Mouse (Mus musculus) MEL-GATA-1-ER (cell line): ENCODE results near the gene Wnk4.

Experiments used
- DNase-seq: peaks from one replicate; pipeline ENCODE4 v3.0.0-alpha.2; 2012; ENCODE audit warnings: low read depth; ENCODE audit errors: extremely low read depth

Gene Wnk4

DNA sequence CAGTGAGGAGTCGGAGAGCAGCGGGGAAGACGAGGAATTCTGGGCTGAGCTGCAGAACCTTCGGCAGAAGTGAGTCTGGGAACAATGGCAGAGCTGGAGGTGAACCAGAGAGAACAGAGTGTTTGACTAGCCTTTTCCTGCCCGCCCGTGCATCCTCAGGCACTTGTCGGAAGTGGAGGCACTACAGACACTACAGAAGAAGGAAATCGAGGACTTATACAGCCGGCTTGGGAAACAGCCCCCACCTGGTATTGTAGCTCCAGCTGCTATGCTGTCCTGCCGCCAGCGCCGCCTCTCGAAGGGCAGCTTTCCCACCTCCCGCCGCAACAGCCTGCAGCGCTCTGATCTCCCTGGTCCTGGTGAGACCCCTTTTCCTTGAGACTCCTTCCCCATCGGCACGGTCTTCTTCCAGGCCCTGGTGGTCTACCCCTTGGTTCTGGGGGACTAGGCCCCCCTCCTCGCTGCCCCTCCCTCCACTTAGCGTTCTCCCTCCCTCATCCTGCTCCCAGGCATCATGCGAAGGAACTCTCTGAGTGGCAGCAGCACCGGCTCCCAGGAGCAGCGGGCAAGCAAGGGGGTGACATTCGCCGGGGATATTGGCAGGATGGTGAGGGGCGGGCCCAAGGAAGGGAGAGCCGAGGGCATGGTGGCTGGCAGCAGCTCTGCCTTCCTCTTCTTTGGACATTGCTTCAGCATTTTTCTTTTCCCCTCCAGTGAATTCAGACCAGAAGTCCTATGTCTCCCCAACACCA is 16.1 kb downstream of the Wnk4 start:
- DNase-seq, result no peak

DNA sequence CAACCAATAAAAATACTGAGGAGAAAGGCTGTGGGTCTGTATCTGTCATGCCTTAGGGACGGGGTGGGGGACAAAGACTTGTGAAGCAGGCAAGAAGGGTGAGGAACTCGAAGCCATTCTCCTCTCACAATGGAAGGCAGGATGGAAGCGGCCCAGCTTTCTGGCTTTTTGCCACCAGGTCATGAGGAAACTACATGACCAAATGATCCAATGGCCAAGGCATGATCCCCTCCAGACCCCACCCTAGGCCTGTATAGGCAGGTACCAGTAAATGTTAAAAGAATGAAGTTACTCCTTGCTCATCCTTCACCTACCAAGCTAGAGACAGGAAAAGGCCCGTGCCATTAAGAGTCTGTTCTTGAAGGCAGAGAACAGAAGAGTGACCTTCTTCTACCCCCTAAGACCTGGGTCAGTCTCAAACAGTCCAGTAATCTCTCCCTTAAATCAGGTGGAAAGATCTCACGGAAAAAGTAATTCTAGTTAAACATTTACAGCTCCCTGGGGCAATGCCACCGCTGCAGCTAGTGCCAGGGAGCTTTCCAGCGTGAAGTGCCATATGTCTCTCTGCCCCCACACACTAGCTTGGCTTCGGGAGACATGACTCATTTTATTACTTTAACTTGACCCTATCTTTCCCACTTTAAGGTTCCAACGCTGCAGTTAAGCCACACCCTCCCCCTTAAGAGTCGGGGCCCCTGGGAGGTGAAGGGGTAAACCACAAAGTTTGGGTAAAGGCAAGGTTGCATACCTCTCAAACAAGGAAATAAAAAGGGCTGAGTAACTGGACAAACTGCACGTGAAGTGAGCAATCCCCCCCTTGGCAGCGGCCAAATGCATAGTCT is 17.2 kb downstream of the Wnk4 start:
- peak; percentile 27 for DNase-seq

DNA sequence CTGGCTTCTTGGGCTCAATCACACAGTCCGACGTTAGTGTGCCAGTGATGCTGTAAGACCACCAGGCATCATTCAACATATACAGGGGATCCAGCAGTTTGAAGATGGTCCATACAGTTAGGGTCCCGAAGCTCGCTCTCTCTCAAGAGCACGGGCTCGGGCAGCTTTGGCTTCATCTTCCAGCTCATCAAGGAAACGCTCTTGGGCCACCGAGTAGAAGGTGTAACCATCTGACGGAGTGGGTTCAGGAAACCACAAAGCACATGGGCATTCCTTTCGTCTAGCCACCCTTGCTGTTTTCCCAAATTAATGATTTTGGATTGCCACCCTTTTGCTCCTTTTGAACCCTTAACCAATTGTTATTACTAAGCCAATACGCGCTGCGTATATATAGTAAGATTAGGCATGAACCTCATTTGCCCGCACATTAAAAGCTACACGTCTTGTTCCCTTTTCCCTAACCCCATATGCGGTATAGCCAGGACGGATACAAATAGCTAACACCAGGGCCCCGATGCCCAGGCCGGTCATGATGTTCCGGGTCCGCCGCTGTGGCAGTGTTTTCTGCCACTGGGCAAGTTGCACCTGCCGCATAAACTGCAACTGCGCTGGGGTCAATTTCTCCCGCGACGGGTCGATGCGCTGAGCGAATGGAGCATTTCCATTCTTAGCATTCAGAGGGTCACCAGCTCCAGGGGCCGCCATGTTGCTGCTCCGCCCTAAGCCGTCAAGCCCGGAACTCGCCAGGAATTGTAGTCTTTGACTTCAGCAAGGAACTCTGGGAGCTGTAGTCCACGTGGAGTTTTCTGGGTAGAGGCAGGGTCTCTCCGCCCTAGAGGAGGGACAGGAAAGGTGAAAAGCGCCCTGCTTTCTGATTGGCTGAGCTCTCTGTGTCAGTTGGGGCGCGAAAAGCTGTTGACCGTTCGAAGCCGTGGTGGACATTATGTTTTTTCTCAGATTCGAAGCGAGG is 18.1 kb downstream of the Wnk4 start, which contains the start of the genes Cntd1 and Coa3:
TSS of gene Cntd1 (plus strand) at position 790 of the 970 bp plus-strand sequence.
TSS of gene Coa3 (minus strand) at position 892 of the 970 bp plus-strand sequence.
- peak; percentile 93 for DNase-seq

DNA sequence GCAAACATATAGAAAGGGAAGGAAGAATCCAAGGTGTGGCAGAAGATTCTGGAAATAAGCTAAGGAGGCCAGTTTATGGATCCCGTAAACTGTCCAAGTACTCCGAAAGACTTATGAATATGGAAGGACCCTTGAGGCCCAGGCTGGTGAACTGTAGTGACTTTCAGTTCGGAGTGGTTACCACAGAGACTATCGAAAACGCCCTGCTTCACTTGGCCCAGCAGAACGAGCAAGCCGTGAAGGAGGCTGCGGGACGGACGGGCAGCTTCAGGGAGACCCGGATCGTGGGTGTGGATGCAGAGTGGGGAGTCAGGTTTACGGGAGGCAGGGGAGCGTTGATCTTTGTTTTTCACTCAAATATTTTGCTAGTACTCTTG is 18.8 kb downstream of the Wnk4 start:
- DNase-seq, result no peak

DNA sequence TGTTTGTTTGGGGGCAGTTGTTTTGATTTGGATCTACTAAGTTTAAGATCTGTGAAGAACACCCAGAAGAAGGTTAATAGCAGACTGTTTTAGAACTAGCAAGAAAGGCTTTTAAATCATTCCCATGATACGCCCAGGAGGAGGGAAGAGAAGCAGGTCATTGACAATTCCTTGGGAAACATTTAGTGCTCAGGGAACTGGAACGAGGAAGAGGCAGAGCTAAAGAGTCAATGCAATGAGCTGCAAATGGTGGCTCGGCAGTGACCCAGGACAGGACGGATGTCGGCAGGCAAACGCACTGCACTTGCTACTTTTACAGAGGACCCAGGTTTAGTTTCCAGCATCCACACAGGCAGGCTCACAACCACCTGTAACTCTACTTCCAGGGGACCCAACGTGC is 20.5 kb downstream of the Wnk4 start:
- no peak for DNase-seq

DNA sequence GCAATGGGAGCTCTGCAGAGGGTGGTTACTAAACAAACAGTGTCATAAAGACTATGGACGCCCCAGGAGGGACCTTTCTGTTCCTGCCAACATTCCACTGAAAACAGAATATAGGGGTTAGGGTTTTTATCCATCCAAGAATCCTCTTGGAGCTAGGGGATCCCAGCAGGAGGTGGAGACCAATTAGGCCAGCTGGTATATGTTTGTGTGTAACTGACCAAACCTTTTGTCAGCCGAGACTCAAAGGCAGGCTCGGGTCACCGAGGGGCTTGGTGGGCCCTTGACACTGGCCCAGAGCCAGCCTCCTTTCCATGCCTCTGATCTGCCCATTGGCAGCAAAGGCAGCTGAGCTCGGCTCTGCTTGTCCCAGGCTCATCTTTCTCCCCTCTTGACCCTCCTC is 22.5 kb downstream of the Wnk4 start:
- DNase-seq, result no peak

DNA sequence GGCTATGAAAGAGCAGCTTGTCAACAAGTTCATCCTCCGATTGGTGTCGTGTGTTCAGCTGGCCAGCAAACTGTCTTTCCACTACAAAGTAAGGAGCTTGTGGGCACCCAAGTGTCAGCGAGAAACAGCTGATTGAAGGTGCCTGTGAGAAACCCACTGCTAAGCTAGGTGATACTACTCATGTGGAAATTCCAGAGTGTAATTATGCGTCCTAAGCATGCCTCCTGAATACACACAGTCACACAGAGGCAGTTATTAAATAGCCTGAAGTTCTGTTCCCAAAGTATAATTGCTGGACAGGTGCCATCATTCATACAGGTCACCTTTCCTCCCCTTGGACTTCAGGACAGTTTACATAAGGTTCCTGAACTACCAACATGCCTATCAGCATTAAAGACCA is 23.4 kb downstream of the Wnk4 start:
- no peak for DNase-seq

DNA sequence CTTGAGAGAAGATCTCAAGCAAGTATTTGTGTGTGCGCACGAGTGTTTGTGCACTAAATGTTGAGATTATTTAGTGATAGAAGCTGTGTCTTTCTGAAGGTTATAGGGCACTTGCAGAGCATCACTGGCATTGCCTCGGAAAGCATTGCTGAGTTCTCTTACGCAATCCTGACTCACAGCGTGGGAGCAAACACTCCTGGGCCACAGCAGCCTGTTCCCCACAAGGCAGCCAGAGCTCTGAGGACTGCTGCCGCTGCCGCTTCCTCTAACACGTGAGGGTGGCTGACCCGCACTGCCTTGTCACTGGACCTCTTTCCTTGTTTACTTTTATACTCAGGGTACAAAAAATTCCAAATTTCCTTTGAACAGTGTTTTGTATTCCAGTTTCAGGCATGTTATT is 26.9 kb downstream of the Wnk4 start:
- no peak for DNase-seq

DNA sequence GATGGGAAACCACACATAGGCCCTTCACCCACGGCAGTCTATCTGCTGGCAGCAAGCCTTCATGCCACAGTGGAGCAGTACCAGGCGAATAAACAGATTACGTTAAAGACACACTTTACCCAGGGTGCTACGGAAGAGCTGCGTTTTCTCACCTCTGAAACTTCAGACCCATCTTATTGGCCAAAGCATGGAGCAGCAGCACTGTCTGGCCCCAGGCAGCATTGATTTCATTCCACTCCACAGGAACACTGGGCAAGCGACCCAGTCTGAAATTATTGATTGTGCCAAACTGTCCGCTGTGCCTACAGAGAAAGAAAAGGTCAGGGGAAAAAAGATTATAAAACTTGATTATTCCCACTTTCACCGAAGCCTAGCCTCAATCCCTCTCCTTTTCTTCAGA is 30.9 kb downstream of the Wnk4 start:
- DNase-seq, result no peak

DNA sequence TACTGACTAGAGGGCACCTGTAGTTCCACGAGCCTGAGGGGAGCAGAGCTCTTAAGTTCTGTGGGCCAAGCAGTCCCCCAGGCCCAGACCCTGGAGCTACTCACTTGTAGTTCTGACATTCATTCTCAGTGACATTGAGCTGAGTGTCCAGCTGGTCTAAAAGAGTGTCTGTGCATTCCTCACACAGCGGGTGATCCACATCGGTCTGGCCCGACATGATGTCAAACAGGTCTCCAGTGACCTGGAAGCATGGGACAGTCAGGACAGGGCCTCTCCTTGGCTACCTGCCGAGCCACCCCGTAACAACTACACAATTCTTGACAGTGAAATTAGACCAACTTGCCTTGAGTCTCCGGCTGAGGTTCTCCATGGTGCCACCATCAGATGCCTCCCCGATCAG is 34.8 kb downstream of the Wnk4 start:
- DNase-seq, result no peak

DNA sequence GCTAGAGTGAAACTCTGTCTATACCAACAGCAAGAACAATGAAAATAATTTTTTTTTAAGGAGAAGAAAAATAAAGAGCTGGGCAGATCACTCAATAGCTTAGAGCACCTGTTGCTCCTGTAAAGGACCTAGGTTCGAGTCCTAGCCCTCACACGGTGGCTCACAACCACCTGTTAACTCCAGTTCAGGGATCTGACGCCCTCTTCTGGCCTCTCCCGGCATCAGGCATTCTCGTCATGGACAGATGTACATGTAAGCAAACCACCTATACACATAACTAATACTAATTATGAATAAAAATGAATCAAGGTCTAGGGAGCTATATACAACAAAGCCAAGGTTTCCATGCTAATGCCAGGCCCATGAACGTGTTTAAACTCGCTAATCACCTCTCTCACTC is 40.5 kb downstream of the Wnk4 start:
- DNase-seq, result no peak

DNA sequence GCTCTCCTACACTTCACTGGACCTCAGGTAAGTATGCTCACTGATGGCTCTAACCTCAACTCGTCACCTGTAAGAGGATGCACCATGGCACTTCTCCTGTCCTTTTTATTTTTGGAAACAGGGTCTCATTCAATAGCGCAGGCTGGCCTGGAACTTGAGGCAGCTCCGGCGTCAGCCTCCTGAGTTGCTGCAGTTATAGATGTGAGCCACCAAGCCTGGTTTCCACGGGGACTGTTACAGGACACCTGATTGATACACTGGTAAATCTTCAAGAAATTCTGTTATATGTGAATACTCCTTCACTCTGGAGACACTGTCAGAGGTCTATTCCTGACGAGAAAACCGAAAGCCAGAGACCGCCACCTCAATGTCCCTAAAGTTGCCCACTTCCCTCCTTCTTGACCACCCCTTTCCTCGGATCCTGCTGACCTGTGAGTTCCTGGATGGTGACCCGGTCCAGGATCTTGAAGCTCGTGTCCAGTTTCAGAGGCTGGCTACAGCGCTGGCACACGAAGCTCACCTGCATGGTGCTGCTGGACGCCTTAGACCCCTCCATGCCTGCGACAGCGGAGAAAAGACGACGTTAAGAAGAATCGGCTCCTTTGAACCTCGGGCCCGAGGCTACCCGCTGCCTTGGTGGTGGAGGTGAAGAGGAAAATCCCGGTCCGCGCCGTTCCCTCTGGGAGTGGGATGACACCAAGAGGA is 41.1 kb downstream of the Wnk4 start:
- no peak for DNase-seq

DNA sequence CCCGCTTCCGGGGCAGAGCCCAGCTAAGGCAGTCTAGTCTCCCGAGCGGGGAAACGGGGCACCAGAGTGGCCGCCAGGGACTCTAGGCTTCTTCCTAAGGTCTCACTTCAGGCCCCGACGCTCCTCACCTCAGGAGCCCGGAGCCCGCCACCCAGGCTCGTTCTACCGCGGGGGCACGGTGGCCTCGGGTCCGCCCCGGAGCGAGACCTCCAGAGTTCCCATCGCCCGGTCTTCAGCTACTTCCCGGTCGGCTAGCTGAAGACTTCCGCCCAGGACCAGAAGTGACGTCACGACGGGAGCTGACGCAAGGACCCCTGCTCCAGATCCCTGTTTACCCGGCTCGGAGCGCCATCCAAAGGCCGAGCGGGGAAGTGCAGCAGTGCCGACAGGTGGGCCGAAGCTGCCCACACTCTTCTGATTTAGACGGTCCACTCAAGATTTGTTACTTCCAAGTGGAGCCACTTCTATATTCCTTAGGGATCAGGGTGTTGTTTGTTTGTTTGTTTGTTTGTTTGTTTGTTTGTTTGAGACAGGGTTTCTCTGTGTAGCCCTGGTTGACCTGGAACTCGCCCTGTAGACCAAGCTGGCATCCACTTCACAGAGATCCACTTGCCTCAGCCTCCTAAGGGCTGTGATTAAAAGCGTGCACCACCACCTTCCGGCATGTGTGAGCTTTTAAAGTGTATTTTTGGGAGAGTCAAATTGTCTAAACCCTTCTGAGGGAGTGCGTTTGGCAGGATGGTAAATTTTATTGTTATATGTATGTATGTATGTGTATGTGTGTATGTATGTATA is 41.8 kb downstream of the Wnk4 start, which contains the start of gene Becn1:
TSS of gene Becn1 (minus strand) at position 283 of the 795 bp plus-strand sequence.
- DNase-seq, result peak; percentile 85

DNA sequence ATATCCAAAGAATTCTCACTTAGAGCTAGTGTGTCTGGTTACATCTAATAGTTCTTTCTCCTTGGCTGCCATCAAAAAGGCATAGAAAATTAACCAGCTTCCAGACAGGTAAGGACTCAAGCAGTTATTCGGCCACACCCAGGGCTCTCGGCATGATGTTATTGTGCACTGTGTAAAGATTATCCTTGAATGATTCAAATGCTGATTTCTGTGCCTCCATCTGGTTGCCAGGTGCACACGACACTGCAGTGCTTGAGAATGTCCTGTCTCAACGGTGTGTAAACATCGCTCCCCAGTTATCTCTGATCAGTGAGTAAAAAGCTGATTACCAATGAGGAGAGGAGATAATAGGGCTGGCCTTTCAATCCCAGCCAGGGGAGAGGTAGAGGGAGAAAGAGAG is 47.4 kb downstream of the Wnk4 start:
- DNase-seq, result no peak

DNA sequence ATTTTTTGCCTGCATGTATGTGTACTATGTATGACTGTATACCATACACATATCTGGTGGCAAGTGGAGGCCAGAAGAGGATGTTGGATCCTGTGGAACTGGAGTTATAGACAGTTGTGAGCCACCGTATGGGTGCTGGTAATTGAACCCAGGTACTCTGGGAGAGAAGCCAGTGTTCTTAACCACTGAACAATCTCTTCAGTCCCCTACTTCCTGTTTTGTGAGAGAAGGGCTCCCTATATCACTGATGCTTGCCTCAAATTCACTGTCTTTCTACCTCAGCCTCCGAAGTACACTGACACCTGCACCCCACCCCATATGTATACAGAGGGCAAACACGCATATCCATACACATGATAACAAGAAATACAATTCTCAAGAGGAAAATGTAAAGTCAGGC is 50.7 kb downstream of the Wnk4 start:
- peak; percentile 63 for DNase-seq

DNA sequence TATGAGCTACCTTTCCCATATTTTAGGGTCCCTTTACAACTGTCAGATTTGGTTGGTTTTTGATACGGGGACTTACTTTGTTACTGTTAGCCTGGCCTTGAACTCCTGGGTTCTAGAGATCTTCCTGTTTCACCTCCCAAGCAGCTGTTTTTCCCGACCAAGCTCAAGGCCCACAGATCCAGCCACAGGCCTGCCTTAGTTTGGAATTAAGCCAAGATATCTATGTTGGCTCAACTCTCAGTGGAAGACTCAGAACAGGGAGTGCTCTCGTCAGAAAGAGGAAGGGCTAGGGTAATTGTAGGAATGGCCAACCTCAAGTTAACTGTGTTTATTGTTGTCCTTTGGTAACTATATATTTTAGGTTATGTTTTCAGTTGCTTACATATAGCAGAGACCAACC is 51.8 kb downstream of the Wnk4 start:
- DNase-seq, result peak; percentile 67

DNA sequence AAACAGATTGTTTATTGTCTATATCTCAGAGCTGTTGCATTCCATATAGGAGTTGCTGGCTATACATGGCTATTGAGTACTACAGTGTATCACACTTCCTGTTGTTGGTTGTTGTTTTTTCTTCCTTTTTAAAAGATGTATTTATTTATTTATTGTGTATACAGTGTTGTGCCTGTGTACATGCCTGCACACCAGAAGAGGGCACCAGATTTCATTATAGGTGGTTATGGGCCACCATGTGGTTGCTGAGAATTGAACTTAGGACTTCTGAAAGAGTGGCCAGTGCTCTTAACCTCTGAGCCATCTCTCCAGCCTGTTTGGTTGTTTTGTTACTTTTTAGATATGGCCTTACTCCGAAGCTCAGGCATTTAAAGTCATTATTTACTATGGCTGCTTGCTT is 54.2 kb downstream of the Wnk4 start:
- no peak for DNase-seq

DNA sequence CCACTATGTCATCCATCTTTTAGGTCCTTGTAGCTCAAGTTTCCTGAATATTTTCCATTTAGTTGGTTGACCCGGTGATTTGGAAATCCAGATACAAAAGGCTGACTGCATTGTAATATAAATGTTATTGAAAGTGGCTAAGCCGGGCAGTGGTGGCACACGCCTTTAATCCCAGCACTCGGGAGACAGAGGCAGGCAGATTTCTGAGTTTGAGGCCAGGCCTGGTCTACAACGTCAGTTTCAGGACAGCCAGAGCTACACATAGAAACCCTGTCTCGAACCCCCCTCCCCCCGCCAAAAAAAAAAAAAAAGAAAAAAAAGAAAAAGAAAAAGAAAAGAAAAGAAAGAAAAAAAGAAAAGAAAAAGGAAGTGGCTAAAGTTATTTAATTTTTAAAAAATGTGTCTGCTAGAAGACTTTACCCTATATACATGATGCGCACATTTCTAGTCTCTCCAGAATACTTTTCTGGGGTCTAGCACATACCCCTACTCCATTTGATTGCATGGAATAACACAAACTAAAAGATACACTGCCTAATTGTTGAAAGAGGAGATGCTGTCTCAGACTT is 54.8 kb downstream of the Wnk4 start:
- no peak for DNase-seq

DNA sequence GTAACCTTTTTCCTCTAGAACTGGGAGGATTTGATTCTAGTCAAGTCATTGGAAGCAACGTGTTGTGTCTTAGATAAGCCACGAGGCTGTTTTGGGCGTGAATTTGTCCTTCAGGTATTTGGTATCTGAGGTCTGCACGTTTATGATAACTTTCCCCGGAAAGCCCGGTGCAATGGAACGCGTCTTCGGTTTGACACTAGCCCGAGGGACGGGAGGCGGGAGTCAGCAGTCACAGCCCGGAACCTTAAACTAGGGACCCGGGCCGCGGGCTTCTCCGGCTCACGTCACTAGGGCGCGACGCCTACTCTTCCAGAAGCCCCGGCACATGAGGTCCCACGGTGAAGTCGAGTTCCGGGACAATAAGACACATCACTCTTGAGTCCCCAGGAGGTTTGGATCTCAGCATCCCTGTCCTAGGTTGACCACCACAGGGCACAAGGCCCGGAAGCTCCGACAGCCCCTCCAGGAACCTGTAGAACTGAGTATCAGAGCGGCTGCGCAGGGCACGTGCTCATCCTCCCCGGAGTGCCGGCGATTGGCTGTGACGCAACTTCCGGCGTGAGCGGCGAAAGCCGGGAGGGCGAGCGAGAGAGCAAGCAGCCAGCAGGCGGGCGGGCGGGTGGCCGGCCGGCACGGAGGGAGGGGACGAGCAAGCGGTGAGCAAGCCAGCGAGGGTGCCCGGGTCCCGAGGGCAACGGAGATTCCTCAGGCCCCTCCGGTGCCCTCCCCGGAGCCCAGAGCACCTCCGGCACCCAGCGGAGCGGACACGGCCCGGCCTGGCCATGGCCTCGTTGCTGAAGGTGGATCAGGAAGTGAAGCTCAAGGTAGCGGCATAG is 55.5 kb downstream of the Wnk4 start, which contains the start of gene Psme3:
TSS of gene Psme3 (plus strand) at position 549 of the 836 bp plus-strand sequence.
- peak; percentile 95 for DNase-seq
